Mouse (Mus musculus) spleen, adult 12 weeks (tissue): Measurements from ENCODE around the gene Atad5.
"Not testable (repeated sequence)": the region's sequence is repeated elsewhere in the genome, so short reads cannot be mapped to it uniquely, and the experiment has no call there.

Experiments used
- DNase-seq: peaks from one replicate; pipeline ENCODE4 v3.0.0; 2022; ENCODE audit warnings: low spot score

Gene Atad5

GRCm38 (mm10) chr11:80081786-80082319, 7.3 kb upstream of the Atad5 start:
- no peak for DNase-seq

GRCm38 (mm10) chr11:80085356-80086055, 3.7 kb upstream of the Atad5 start:
- DNase-seq, result no peak

- peak; percentile 78 for DNase-seq
Measured at GRCm38 (mm10) chr11:80086844-80087243, 2.4 kb upstream of the Atad5 start.

DNA sequence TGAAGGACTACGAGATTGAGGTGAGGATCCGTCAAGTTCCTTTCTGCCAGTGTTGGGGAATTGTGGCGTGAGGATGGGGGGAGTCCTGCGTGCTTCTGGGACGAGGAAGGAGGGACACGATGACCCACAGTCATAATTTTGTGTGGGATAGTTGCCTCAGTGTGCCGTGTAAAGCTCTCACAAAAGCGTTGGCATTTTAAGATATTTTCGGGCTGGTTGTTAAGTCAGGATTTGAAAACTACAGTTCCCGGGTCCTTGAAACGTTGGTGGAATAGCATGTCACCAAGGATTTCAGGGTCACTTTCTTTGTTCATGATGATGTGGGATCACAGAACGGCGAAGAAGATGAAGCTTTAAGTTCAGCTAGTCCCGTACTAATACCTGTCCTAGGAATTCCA, 616 bp downstream of the Atad5 start:
- no peak for DNase-seq

GRCm38 (mm10) chr11:80090555-80091164, 1.5 kb downstream of the Atad5 start:
- no peak for DNase-seq

DNA sequence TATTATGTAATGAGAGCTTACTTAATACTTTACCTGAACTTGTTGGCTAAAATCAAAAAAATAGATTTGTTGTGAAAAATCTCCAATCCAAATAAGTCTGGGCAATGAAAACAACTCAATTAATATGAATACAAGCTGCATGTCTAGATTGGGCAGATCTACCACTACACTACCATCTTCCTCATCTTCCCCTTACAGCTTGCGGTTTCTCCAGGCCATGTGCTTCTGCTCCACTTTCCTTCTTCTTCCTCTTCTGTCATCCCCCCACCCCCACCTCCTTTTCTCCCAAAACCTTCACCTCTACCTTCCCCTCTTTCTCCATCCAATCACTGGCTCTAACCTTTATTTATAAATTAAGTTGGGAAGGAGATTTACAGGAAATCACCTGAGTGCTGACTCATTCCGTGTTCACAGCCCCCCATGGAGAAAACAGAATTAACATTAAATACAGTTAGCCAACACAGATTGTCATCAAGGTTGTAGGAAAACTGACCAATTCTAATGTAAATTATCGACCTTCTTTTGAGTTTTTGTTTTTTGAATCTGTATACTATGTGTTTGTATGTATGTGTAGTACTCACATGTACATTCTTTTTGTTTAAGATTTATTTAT, 9.3 kb downstream of the Atad5 start:
- DNase-seq, result no peak

GRCm38 (mm10) chr11:80101298-80101697, 12.1 kb downstream of the Atad5 start:
- no peak for DNase-seq

- no peak for DNase-seq
Measured at GRCm38 (mm10) chr11:80104407-80104806, 15.2 kb downstream of the Atad5 start.

GRCm38 (mm10) chr11:80116411-80116810, 27.2 kb downstream of the Atad5 start:
- no peak for DNase-seq

DNA sequence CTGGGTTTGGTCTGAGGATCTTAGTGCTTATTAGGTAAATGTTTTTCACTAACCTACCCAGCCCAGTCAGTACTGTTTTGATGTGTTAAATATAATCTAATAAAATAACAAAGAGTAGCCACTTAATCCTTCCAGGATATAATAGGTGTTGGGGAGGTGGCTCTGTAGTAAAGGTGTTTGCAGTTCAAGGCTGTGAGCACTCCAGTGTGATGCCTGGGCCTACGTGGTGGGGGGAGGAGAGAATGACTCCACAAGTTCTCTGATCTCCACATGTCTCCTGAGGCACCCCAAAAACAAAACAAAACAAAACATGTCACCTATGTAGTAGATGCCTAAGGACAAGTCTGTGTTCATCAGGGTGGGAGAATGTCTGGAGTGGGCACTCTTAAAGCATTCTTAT, 42.9 kb downstream of the Atad5 start:
- DNase-seq, result no peak

GRCm38 (mm10) chr11:80134744-80135143, 45.5 kb downstream of the Atad5 start:
- DNase-seq, result no peak

DNA sequence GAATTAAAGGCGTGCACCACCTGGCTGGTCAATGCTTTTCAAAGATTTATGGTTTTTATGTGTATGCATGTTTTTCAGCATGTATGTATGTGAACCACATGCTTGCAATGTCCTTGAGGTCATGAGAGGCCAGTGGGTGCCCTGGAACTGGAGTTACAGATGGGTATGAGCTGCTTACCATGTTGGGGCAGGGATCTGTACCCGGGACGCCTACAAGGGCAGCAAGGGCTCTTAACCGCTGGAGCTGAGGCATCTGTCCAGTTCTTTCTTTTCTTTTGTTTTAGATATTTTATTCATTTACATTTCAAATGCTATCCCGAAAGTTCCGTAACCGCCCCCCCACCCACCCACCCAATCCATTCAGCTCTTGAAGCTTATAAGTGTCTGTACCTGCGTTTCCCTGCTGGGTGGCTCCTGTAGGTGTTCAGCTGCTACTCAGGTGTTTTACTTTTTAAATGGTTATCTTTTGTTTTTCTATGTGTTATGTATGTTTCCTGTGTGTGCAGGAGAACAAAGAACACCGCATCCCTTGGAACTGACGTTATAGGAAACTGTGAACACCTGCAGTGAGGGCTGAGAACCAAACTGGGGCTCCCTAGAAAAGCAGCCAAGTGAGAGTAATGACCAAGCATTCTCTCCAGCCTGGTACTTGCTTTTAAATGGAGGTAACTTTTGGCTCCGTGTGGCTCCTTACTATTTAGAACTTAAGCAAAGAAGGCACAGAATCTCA, 46.9 kb downstream of the Atad5 start:
- no peak for DNase-seq

GRCm38 (mm10) chr11:80136786-80137185, 47.6 kb downstream of the Atad5 start:
- DNase-seq, result no peak

DNA sequence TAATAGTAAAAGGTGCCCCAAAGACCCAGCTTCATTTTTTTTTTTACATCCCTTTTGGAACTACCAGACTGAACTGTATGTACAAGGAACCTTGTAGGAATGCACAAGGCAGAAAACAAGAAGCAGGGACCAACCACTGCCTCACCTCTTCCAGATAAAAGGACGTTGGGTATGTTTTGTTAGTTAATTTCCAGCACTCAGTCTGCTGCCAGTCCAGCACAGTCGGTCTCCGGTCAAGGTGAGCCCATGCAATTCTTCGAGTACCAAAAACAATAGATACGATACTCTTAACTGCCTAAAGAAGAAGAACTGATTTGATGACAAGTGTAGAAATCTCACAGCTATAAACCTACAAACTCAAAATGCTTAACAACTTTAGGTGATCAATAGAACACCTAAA, 48.6 kb downstream of the Atad5 start:
- DNase-seq, result no peak

- DNase-seq, result peak; percentile 67
Measured at GRCm38 (mm10) chr11:80141825-80142521, 52.8 kb downstream of the Atad5 start, which contains the start of gene Tefm. Gene Tefm (minus strand): TSS chr11:80142175.

- DNase-seq, result no peak
Measured at GRCm38 (mm10) chr11:80142872-80143271, 53.7 kb downstream of the Atad5 start.

DNA sequence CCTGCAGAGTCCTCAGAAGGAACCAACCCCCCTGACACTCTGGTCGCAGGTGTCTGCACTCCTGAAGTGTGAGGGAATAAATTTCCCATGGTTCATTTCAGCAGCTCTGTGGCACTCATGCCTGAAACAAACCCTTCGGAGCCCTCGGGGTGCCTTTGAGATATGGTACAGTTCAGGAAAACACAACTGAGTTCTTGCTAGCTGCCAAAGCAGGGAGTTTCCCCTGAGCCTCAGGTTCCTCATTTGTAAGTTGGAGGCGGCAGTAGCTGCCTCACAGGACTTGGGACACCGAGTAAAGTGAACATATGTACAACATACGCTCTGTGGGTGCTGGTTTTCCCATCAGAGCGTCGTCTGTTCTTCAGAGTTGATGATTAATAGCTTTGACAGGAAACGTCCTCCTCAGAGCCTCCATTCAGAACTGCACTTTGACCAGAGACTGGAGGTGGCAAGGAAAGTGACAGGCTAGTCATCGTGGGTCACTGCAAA, 56.6 kb downstream of the Atad5 start:
- DNase-seq, result no peak

- DNase-seq, result no peak
Measured at GRCm38 (mm10) chr11:80147748-80148147, 58.5 kb downstream of the Atad5 start.

DNA sequence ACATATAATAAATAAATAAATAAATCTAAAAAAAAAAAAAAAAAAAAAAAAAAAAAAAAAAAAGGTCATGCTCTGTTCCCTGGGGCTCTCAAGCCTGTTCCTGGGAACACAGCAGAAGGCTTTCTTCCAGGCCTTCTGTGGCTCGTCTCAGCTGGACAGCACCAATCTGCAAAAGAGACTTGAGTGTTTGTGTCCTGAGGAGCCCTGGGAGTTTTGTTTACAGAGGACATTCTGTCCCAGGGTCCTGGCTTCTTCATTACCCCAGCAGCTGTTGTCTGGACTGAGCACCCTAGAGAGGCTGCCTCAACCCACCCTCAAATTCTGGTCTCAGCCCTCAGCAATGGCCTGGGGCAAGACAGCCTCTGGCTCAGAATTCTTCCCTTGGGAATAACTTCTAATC, 59.1 kb downstream of the Atad5 start:
- DNase-seq, result no peak

DNA sequence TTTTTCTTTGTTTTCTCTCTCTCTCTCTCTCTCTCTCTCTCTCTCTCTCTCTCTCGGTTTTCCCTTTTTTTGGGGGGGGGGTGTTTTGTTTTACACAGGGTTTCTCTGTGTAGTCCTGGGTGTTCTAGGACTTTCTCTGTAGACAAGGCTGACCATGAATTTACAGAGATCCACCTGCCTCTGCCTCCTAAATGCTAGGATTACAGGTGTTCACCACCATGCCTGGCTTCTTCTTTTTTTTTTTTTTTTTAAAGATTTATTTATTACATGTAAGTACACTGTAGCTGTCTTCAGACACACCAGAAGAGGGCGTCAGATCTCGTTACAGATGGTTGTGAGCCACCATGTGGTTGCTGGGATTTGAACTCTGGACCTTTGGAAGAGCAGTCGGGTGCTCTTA, 59.8 kb downstream of the Atad5 start:
- not testable (repeated sequence) for DNase-seq

DNA sequence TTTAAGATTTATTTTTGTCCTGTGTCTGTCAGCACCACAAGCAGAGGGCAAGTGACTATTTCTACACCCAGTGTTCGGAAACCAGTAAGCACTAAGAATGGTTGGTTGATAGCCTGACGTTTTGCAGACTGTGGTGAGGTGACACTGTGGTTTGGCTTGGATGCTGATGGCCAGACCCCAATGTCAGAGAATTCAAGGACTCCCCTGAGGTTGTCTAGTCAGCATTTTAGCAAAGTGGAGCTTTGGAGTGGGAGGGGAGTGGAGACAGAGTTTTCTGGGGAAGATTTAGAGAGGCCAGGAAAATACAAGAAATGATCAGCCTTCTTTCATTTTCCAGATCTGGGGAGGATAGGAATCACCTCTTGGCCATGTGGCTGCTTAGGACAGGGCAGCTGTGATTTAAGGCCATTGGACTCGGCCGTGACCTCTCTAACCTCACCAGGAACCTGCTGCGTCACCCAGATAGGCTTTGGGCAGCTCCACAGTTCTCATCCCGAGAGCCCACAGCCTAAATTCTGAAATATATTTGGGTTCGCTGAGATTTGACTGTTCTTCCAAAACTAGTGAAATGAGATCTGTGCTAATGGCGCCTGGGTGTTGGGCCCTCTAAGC, 60.3 kb downstream of the Atad5 start:
- DNase-seq, result no peak
